Mouse (Mus musculus) c-Kit-negative CD71-positive TER-119-positive erythroid progenitor cells, embryonic 14.5 days (primary cell): Measurements from ENCODE around the gene Atp8a2.
"Not testable (repeated sequence)": the region's sequence is repeated elsewhere in the genome, so short reads cannot be mapped to it uniquely, and the experiment has no call there.

Experiments
- DNase-seq: peaks from one replicate; pipeline ENCODE4 v3.0.0-alpha.2; 2013; ENCODE audit warnings: low read depth, low spot score

Atp8a2 gene

GRCm38 (mm10) chr14:59846609-59847375, 350.2 kb downstream of the Atp8a2 start:
- no peak for DNase-seq

- no peak for DNase-seq
Observed at GRCm38 (mm10) chr14:59843264-59843942, 353.6 kb downstream of the Atp8a2 start.

GRCm38 (mm10) chr14:59839951-59840720, 356.8 kb downstream of the Atp8a2 start:
- no peak for DNase-seq

- not testable (repeated sequence) for DNase-seq
Observed at GRCm38 (mm10) chr14:59838446-59839259, 358.3 kb downstream of the Atp8a2 start.

- not testable (repeated sequence) for DNase-seq
Observed at GRCm38 (mm10) chr14:59837691-59838241, 359.2 kb downstream of the Atp8a2 start.

GRCm38 (mm10) chr14:59836876-59837543, 360.0 kb downstream of the Atp8a2 start:
- no peak for DNase-seq

GRCm38 (mm10) chr14:59829580-59829979, 367.4 kb downstream of the Atp8a2 start:
- no peak for DNase-seq

- DNase-seq: no peak
Observed at GRCm38 (mm10) chr14:59827409-59827808, 369.6 kb downstream of the Atp8a2 start.

GRCm38 (mm10) chr14:59820115-59820419, 376.9 kb downstream of the Atp8a2 start:
- no peak for DNase-seq

GRCm38 (mm10) chr14:59819215-59820114, 377.5 kb downstream of the Atp8a2 start:
- no peak for DNase-seq

- not testable (repeated sequence) for DNase-seq
Observed at GRCm38 (mm10) chr14:59810316-59810715, 386.7 kb downstream of the Atp8a2 start.

- DNase-seq: no peak
Observed at GRCm38 (mm10) chr14:59809790-59810189, 387.2 kb downstream of the Atp8a2 start.

- DNase-seq: no peak
Observed at GRCm38 (mm10) chr14:59807528-59808300, 389.3 kb downstream of the Atp8a2 start.

- DNase-seq: no peak
Observed at GRCm38 (mm10) chr14:59806910-59807309, 390.1 kb downstream of the Atp8a2 start.

- DNase-seq: no peak
Observed at GRCm38 (mm10) chr14:59806159-59806558, 390.8 kb downstream of the Atp8a2 start.

- no peak for DNase-seq
Observed at GRCm38 (mm10) chr14:59805683-59806082, 391.3 kb downstream of the Atp8a2 start.

- no peak for DNase-seq
Observed at GRCm38 (mm10) chr14:59801961-59802599, 394.9 kb downstream of the Atp8a2 start.

GRCm38 (mm10) chr14:59799511-59799910, 397.5 kb downstream of the Atp8a2 start:
- DNase-seq: no peak
